Mouse (Mus musculus) intestine, embryonic 14.5 days (tissue): ENCODE data around the gene Frmd4b. TPM values are rescaled to one million over a fixed set of nuclear protein-coding genes. Genes with fewer than 3 reads are reported as not detected.
A peak's percentile ranks its signal among the peaks of the same experiment; 100 is the strongest.

Experiments
- ATAC-seq: fragments of 200-750 bp; cut with Nextera tagmentation; replicated peaks from 2 replicates; pipeline ENCODE4 v1.8.0; 2017; ENCODE audit warnings: low read depth, moderate number of reproducible peaks, moderate TSS enrichment, moderate library complexity; ENCODE audit not compliant: low FRiP score, low TSS enrichment
- DNase-seq: peaks from one replicate; pipeline ENCODE4 v3.0.0-alpha.2; 2018; ENCODE audit warnings: low spot score
- H3K27ac ChIP-seq: fragments of 300-500 bp; sonication (generic); 2 replicates; pipeline ENCODE4 v1.5.1; 2014; ENCODE audit warnings: low read depth, mild to moderate bottlenecking, control low read depth
- H3K27me3 ChIP-seq: fragments of 300-500 bp; sonication (generic); replicated peaks from 2 replicates; pipeline ENCODE4 v1.6.1; 2014; ENCODE audit warnings: low read length, control low read depth; ENCODE audit not compliant: control insufficient read depth, insufficient read depth
- H3K36me3 ChIP-seq: fragments of 300-500 bp; sonication (generic); 2 replicates; pipeline ENCODE4 v1.6.1; 2014; ENCODE audit warnings: low read length, control low read depth; ENCODE audit not compliant: control insufficient read depth, insufficient read depth
- H3K4me1 ChIP-seq: fragments of 300-500 bp; sonication (generic); replicated peaks from 2 replicates; pipeline ENCODE4 v1.6.1; 2014; ENCODE audit warnings: low read length, control low read depth, mixed read lengths; ENCODE audit not compliant: control insufficient read depth, insufficient read depth
- H3K4me2 ChIP-seq: fragments of 300-500 bp; sonication (generic); 2 replicates; pipeline ENCODE4 v1.6.1; 2014; ENCODE audit warnings: low read length
- H3K4me3 ChIP-seq: fragments of 300-500 bp; sonication (generic); 2 replicates; pipeline ENCODE4 v1.5.1; 2014; ENCODE audit warnings: low read depth, low read length, control low read depth, mixed read lengths
- H3K9ac ChIP-seq: fragments of 300-500 bp; sonication (generic); 2 replicates; pipeline ENCODE4 v1.6.1; 2014; ENCODE audit warnings: mild to moderate bottlenecking, low read length
- H3K9me3 ChIP-seq: fragments of 300-500 bp; sonication (generic); 2 replicates; pipeline ENCODE4 v1.6.1; 2016; ENCODE audit warnings: low read length, control low read depth; ENCODE audit not compliant: control insufficient read depth
- WGBS: fragments of 180-500 bp; shearing (Covaris S2); extraction: QIAGEN DNeasy Blood & Tissue Kit; methylation state at CpG from one replicate; pipeline ENCODE4 v1.1.7; 2014; 5-methylcytosine and 5-hydroxymethylcytosine counted together
- polyA plus RNA-seq: library from polyadenylated mRNA; unstranded; fragments of >200 nt; fragmentation: Nextera tagmentation; extraction: Ambion mirVana; gene quantifications from 2 replicates; pipeline ENCODE4 v1.2.1, GENCODE M21; 2014

Frmd4b gene
- polyA plus RNA-seq, 1 experiment from 2014 or later, result 17.1 TPM

- H3K4me3 ChIP-seq, result no peak overlapping the region
- WGBS, result 25% methylated on average over 17 of the region's 17 CpGs
- peak overlapping the region; percentile 23; the same call in 1 of the 2 replicates for H3K4me2 ChIP-seq
- H3K9ac ChIP-seq, result no peak overlapping the region
- peak overlapping the region; percentile 9; the same call in 1 of the 2 replicates for H3K27ac ChIP-seq
- peaks cover 13% of the 10 kb centered on the region for H3K4me1 ChIP-seq
- DNase-seq (no peak), ATAC-seq (0 out of 2 replicates have a peak, but pooled peaks have one; percentile 37)
- no peaks in the 10 kb centered on the region for H3K9me3 ChIP-seq
- no peaks in the 10 kb centered on the region for H3K27me3 ChIP-seq
- no peaks in the 10 kb centered on the region for H3K36me3 ChIP-seq
Measured at GRCm38 (mm10) chr6:97395477-97396350, 221.6 kb downstream of the Frmd4b start.

GRCm38 (mm10) chr6:97394473-97395075, 222.8 kb downstream of the Frmd4b start:
- H3K9me3 ChIP-seq, result no peaks in the 10 kb centered on the region
- H3K4me3 ChIP-seq, result no peak overlapping the region
- WGBS, result 40% methylated on average over 12 of the region's 12 CpGs
- no peaks in the 10 kb centered on the region for H3K36me3 ChIP-seq
- H3K27me3 ChIP-seq, result no peaks in the 10 kb centered on the region
- ATAC-seq, result no peak
- H3K4me2 ChIP-seq, result no peak overlapping the region
- no peak overlapping the region for H3K9ac ChIP-seq
- no peak for DNase-seq
- H3K4me1 ChIP-seq, result peaks cover 13% of the 10 kb centered on the region
- no peak overlapping the region for H3K27ac ChIP-seq

- H3K4me1 ChIP-seq, result peaks cover 13% of the 10 kb centered on the region
- no peak overlapping the region for H3K4me2 ChIP-seq
- no peaks in the 10 kb centered on the region for H3K9me3 ChIP-seq
- no peak for ATAC-seq
- no peak for DNase-seq
- H3K4me3 ChIP-seq, result no peak overlapping the region
- no peaks in the 10 kb centered on the region for H3K36me3 ChIP-seq
- no peaks in the 10 kb centered on the region for H3K27me3 ChIP-seq
- WGBS, result 90% methylated on average over 3 of the region's 3 CpGs
- H3K9ac ChIP-seq, result no peak overlapping the region
- H3K27ac ChIP-seq, result no peak overlapping the region
Measured at GRCm38 (mm10) chr6:97392912-97393311, 224.4 kb downstream of the Frmd4b start.

- DNase-seq (no peak), ATAC-seq (no peak)
- no peak overlapping the region for H3K27ac ChIP-seq
- H3K36me3 ChIP-seq, result no peaks in the 10 kb centered on the region
- no peak overlapping the region for H3K4me2 ChIP-seq
- H3K4me3 ChIP-seq, result no peak overlapping the region
- H3K4me1 ChIP-seq, result no peaks in the 10 kb centered on the region
- H3K9ac ChIP-seq, result no peak overlapping the region
- 77% methylated on average over 6 of the region's 6 CpGs for WGBS
- no peaks in the 10 kb centered on the region for H3K27me3 ChIP-seq
- H3K9me3 ChIP-seq, result no peaks in the 10 kb centered on the region
Measured at GRCm38 (mm10) chr6:97387388-97387787, 230.0 kb downstream of the Frmd4b start.

GRCm38 (mm10) chr6:97384918-97385317, 232.4 kb downstream of the Frmd4b start:
- H3K27ac ChIP-seq, result no peak overlapping the region
- ATAC-seq (no peak), DNase-seq (no peak)
- H3K4me3 ChIP-seq, result no peak overlapping the region
- no peaks in the 10 kb centered on the region for H3K36me3 ChIP-seq
- WGBS, result 81% methylated on average over 5 of the region's 5 CpGs
- H3K9ac ChIP-seq, result no peak overlapping the region
- no peaks in the 10 kb centered on the region for H3K4me1 ChIP-seq
- no peaks in the 10 kb centered on the region for H3K27me3 ChIP-seq
- H3K9me3 ChIP-seq, result no peaks in the 10 kb centered on the region
- H3K4me2 ChIP-seq, result no peak overlapping the region

- H3K36me3 ChIP-seq, result no peaks in the 10 kb centered on the region
- H3K4me1 ChIP-seq, result no peaks in the 10 kb centered on the region
- H3K9ac ChIP-seq, result no peak overlapping the region
- no peaks in the 10 kb centered on the region for H3K9me3 ChIP-seq
- H3K27me3 ChIP-seq, result no peaks in the 10 kb centered on the region
- no peak overlapping the region for H3K4me2 ChIP-seq
- 86% methylated on average over 4 of the region's 4 CpGs for WGBS
- DNase-seq (no peak), ATAC-seq (no peak)
- no peak overlapping the region for H3K27ac ChIP-seq
- no peak overlapping the region for H3K4me3 ChIP-seq
Measured at GRCm38 (mm10) chr6:97381275-97381674, 236.1 kb downstream of the Frmd4b start.

- 53% methylated on average over 2 of the region's 2 CpGs for WGBS
- H3K4me3 ChIP-seq, result no peak overlapping the region
- no peak overlapping the region for H3K9ac ChIP-seq
- H3K4me2 ChIP-seq, result no peak overlapping the region
- no peaks in the 10 kb centered on the region for H3K9me3 ChIP-seq
- H3K36me3 ChIP-seq, result no peaks in the 10 kb centered on the region
- DNase-seq (no peak), ATAC-seq (no peak)
- no peaks in the 10 kb centered on the region for H3K4me1 ChIP-seq
- no peaks in the 10 kb centered on the region for H3K27me3 ChIP-seq
- H3K27ac ChIP-seq, result no peak overlapping the region
Measured at GRCm38 (mm10) chr6:97370947-97371346, 246.4 kb downstream of the Frmd4b start.

GRCm38 (mm10) chr6:97370460-97370859, 246.9 kb downstream of the Frmd4b start:
- H3K9ac ChIP-seq, result no peak overlapping the region
- DNase-seq, result no peak
- no peak for ATAC-seq
- no peaks in the 10 kb centered on the region for H3K36me3 ChIP-seq
- H3K4me3 ChIP-seq, result no peak overlapping the region
- H3K27ac ChIP-seq, result no peak overlapping the region
- no peaks in the 10 kb centered on the region for H3K9me3 ChIP-seq
- H3K4me1 ChIP-seq, result no peaks in the 10 kb centered on the region
- H3K27me3 ChIP-seq, result no peaks in the 10 kb centered on the region
- 59% methylated on average over 1 of the region's 1 CpGs for WGBS
- H3K4me2 ChIP-seq, result no peak overlapping the region
